Mouse (Mus musculus) MEL (cell line): ENCODE measurements at regions not wholly inside any gene's neighbourhood (a gene's known extent, or its start where the extent isn't known, plus 50 kb on each side); places are given as distances from the start of the nearest gene placed in this dataset.

ENCODE experiments used
- DNase-seq: peaks from one replicate; pipeline ENCODE4 v3.0.0; 2011; ENCODE audit warnings: low read depth, low spot score
- H3K27ac ChIP-seq: 2 replicates; pipeline ENCODE4 v1.5.1; 2012; ENCODE audit warnings: low read depth, mild to moderate bottlenecking, control low read depth, low read length, moderate library complexity; ENCODE audit not compliant: control insufficient read depth
- H3K27me3 ChIP-seq, 2 experiments: fragments of 150-350 bp in 1 of 2; sonication (generic) in 1 of 2; 2 replicates each; pipeline ENCODE4 v1.6.1; 2012; ENCODE audit warnings: low read length in 2 of 2, mild to moderate bottlenecking in 2 of 2, improper control_type of control experiment in 1 of 2, moderate library complexity in 1 of 2; ENCODE audit not compliant: insufficient read depth in 2 of 2, control insufficient read depth in 1 of 2
- H3K36me3 ChIP-seq, 2 experiments: 2 replicates each; pipeline ENCODE4 v1.6.1; 2012 to 2014; ENCODE audit warnings: low read length in 2 of 2, improper control_type of control experiment in 1 of 2, inconsistent platforms in 1 of 2, mild to moderate bottlenecking in 1 of 2; ENCODE audit not compliant: insufficient read depth in 2 of 2, control insufficient read depth in 1 of 2
- H3K4me1 ChIP-seq, 2 experiments: fragments of 150-350 bp in 1 of 2; sonication (generic) in 1 of 2; 2 replicates each; pipeline ENCODE4 v1.6.1; 2012; ENCODE audit warnings: low read length in 2 of 2, improper control_type of control experiment in 1 of 2, mild to moderate bottlenecking in 1 of 2; ENCODE audit not compliant: insufficient read depth in 2 of 2, control insufficient read depth in 1 of 2
- H3K4me3 ChIP-seq, 2 experiments: fragments of 150-350 bp in 1 of 2; sonication (generic) in 1 of 2; 2 replicates each; pipeline ENCODE4 v1.5.1; 2012; ENCODE audit warnings: low read depth in 2 of 2, low read length in 2 of 2, mild to moderate bottlenecking in 2 of 2, moderate library complexity in 2 of 2, control low read depth in 1 of 2, improper control_type of control experiment in 1 of 2; ENCODE audit not compliant: control insufficient read depth in 1 of 2, insufficient read depth in 1 of 2
- H3K79me2 ChIP-seq: 2 replicates; pipeline ENCODE4 v1.6.1; 2012; ENCODE audit warnings: mild to moderate bottlenecking, low read length, moderate library complexity; ENCODE audit not compliant: control insufficient read depth, poor library complexity, insufficient read depth
- H3K9ac ChIP-seq: 2 replicates; pipeline ENCODE4 v1.6.1; 2012; ENCODE audit warnings: low read depth, mild to moderate bottlenecking, control low read depth, low read length, moderate library complexity; ENCODE audit not compliant: control insufficient read depth, poor library complexity, severe bottlenecking
- H3K9me3 ChIP-seq: fragments of 150-350 bp; sonication (generic); replicated peaks from 2 replicates; pipeline ENCODE4 v1.6.1; 2012; ENCODE audit warnings: mild to moderate bottlenecking, low read length, improper control_type of control experiment, moderate library complexity; ENCODE audit not compliant: insufficient read depth
- BHLHE40 ChIP-seq: IDR thresholded peaks from 2 replicates; pipeline ENCODE4 v1.6.1; 2012; ENCODE audit warnings: low read depth, mild to moderate bottlenecking, inconsistent platforms, low read length, improper control_type of control experiment, borderline replicate concordance
- CHD1 ChIP-seq: IDR thresholded peaks from 2 replicates; pipeline ENCODE4 v1.6.1; 2012; ENCODE audit warnings: low read depth, mild to moderate bottlenecking, inconsistent platforms, low read length, improper control_type of control experiment
- CTCF ChIP-seq, 3 experiments: IDR thresholded peaks in 2 of 3; conservative IDR thresholded peaks in 1 of 3; 2 replicates each; pipeline ENCODE4 v1.5.1; 2011 to 2012; ENCODE audit warnings: low read length in 3 of 3, low read depth in 2 of 3, mild to moderate bottlenecking in 2 of 3, improper control_type of control experiment in 1 of 3, inconsistent platforms in 1 of 3, mixed read lengths in 1 of 3, moderate library complexity in 1 of 3; ENCODE audit not compliant: control insufficient read depth in 1 of 3, insufficient read depth in 1 of 3, poor library complexity in 1 of 3, severe bottlenecking in 1 of 3
- ELF1 ChIP-seq: IDR thresholded peaks from 2 replicates; pipeline ENCODE4 v1.6.1; 2014; ENCODE audit warnings: low read depth, mild to moderate bottlenecking, inconsistent platforms, low read length, improper control_type of control experiment, moderate library complexity
- EP300 ChIP-seq, 2 experiments: IDR thresholded peaks; 2 replicates each; pipeline ENCODE4 v1.6.1; 2011; ENCODE audit warnings: improper control_type of control experiment in 2 of 2, low read length in 2 of 2, low read depth in 1 of 2, mild to moderate bottlenecking in 1 of 2
- GABPA ChIP-seq: IDR thresholded peaks from 2 replicates; pipeline ENCODE4 v1.6.1; 2012; ENCODE audit warnings: low read depth, mild to moderate bottlenecking, inconsistent platforms, low read length, improper control_type of control experiment, moderate library complexity
- JUND ChIP-seq: IDR thresholded peaks from 2 replicates; pipeline ENCODE4 v1.6.1; 2011; ENCODE audit warnings: low read depth, mild to moderate bottlenecking, improper control_type of control experiment, low read length
- KAT2A ChIP-seq: conservative IDR thresholded peaks from 2 replicates; pipeline ENCODE4 v1.6.1; 2012; ENCODE audit warnings: low read depth, low read length, improper control_type of control experiment, inconsistent platforms
- MAFK ChIP-seq: IDR thresholded peaks from 2 replicates; pipeline ENCODE4 v1.6.1; 2011; ENCODE audit warnings: low read depth, mild to moderate bottlenecking, low read length, improper control_type of control experiment, borderline replicate concordance
- MAX ChIP-seq: IDR thresholded peaks from 2 replicates; pipeline ENCODE4 v1.6.1; 2011; ENCODE audit warnings: low read length, improper control_type of control experiment
- MAZ ChIP-seq: IDR thresholded peaks from 2 replicates; pipeline ENCODE4 v1.6.1; 2012; ENCODE audit warnings: low read depth, mild to moderate bottlenecking, inconsistent platforms, low read length, improper control_type of control experiment
- MXI1 ChIP-seq: IDR thresholded peaks from 2 replicates; pipeline ENCODE4 v1.6.1; 2011; ENCODE audit warnings: mild to moderate bottlenecking, low read depth, low read length, improper control_type of control experiment
- MYC ChIP-seq: IDR thresholded peaks from 2 replicates; pipeline ENCODE4 v1.6.1; 2011; ENCODE audit warnings: low read depth, mild to moderate bottlenecking, low read length, improper control_type of control experiment, moderate library complexity
- NRF1 ChIP-seq: IDR thresholded peaks from 2 replicates; pipeline ENCODE4 v1.6.1; 2014; ENCODE audit warnings: low read depth, mild to moderate bottlenecking, inconsistent platforms, low read length, improper control_type of control experiment, moderate library complexity; ENCODE audit not compliant: poor library complexity, insufficient read depth, severe bottlenecking
- POLR2A ChIP-seq, 2 experiments: IDR thresholded peaks; 2 replicates each; pipeline ENCODE4 v1.6.1; 2011 to 2012; ENCODE audit warnings: low read length in 2 of 2, mild to moderate bottlenecking in 2 of 2, control low read depth in 1 of 2, improper control_type of control experiment in 1 of 2, low read depth in 1 of 2, moderate library complexity in 1 of 2; ENCODE audit not compliant: control insufficient read depth in 1 of 2, insufficient read depth in 1 of 2, poor library complexity in 1 of 2
- POLR2AphosphoS2 ChIP-seq: IDR thresholded peaks from 2 replicates; pipeline ENCODE4 v1.6.1; 2011; ENCODE audit warnings: low read length, improper control_type of control experiment
- POLR2AphosphoS5 ChIP-seq: IDR thresholded peaks from 2 replicates; pipeline ENCODE4 v1.6.1; 2012; ENCODE audit warnings: low read depth, borderline replicate concordance, mild to moderate bottlenecking, inconsistent platforms, low read length, moderate library complexity, mixed read lengths
- RAD21 ChIP-seq: IDR thresholded peaks from 2 replicates; pipeline ENCODE4 v1.6.1; 2011; ENCODE audit warnings: mild to moderate bottlenecking, low read depth, low read length, improper control_type of control experiment
- RCOR1 ChIP-seq: IDR thresholded peaks from 2 replicates; pipeline ENCODE4 v1.6.1; 2012; ENCODE audit warnings: low read depth, mild to moderate bottlenecking, inconsistent platforms, low read length, improper control_type of control experiment
- SMC3 ChIP-seq: IDR thresholded peaks from 2 replicates; pipeline ENCODE4 v1.6.1; 2011; ENCODE audit warnings: low read depth, low read length, improper control_type of control experiment
- TCF12 ChIP-seq: IDR thresholded peaks from 2 replicates; pipeline ENCODE4 v1.6.1; 2014; ENCODE audit warnings: low read depth, mild to moderate bottlenecking, inconsistent platforms, low read length, improper control_type of control experiment, moderate library complexity
- UBTF ChIP-seq: IDR thresholded peaks from 2 replicates; pipeline ENCODE4 v1.6.1; 2012; ENCODE audit warnings: low read depth, mild to moderate bottlenecking, inconsistent platforms, low read length, improper control_type of control experiment, moderate library complexity, borderline replicate concordance; ENCODE audit not compliant: insufficient read depth
- USF2 ChIP-seq, 2 experiments: IDR thresholded peaks; 2 replicates each; pipeline ENCODE4 v1.6.1; 2011 to 2012; ENCODE audit warnings: improper control_type of control experiment in 2 of 2, low read length in 2 of 2, borderline replicate concordance in 1 of 2, inconsistent platforms in 1 of 2, low read depth in 1 of 2, mild to moderate bottlenecking in 1 of 2; ENCODE audit not compliant: insufficient read depth in 1 of 2
- ZC3H11A ChIP-seq: IDR thresholded peaks from 2 replicates; pipeline ENCODE4 v1.6.1; 2012; ENCODE audit warnings: low read depth, mild to moderate bottlenecking, inconsistent platforms, low read length, improper control_type of control experiment
- ZNF384 ChIP-seq: IDR thresholded peaks from 2 replicates; pipeline ENCODE4 v1.6.1; 2012; ENCODE audit warnings: low read depth, mild to moderate bottlenecking, inconsistent platforms, low read length, improper control_type of control experiment

DNA sequence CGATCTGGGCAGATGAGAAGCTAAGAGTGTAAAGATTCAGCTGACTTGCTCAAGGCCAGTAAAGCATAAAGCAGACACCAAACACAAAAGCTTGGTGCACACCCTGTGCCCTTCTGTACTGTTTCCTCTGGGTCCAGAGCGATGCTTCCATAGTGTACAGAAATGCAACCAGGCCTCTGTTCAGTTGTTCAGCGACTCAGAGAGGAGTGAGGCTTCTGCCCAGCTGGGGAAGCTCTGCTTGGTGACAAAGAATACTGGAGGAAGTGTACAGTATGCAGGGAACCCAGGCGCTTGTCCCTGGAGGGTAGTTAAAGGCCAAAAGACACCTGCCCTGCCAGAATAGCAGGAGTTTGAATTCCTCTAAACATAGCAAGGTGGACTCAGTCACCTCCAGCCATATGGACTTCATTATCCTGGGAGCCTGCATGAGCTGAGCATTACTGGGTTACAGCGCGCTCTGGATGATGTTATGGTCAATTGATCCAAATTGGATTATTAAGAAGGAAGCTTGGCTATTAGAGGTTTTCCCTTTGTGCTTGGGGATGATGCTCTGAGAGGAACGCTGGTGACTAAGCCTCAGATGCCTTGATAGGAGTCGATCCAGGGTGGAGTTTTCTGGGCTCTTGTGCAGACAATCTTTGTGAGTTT, 132.5 kb downstream of the Hs3st3b1 start:
- Histone ChIP-seq H3K9ac (no peak overlapping the region), H3K27ac (no peak overlapping the region), H3K36me3 (no peaks in the 10 kb centered on the region), H3K79me2 (no peaks in the 10 kb centered on the region), H3K4me1 (no peaks in the 10 kb centered on the region), H3K4me3 (no peak overlapping the region), H3K27me3 (no peaks in the 10 kb centered on the region), H3K9me3 (no peaks in the 10 kb centered on the region)
- no peak for DNase-seq
- TF ChIP-seq POLR2AphosphoS5 (no peak), JUND (no peak), CTCF (IDR thresholded peaks at IDR 0.05 in 2 of 3, conservative IDR thresholded peaks at IDR 0.05 in 1 of 3; ENCODE audit: control insufficient read depth in 1 of 3, insufficient read depth in 1 of 3, low read depth in 2 of 3, low read length in 3 of 3, poor library complexity in 1 of 3, severe bottlenecking in 1 of 3) (no peak), GABPA (no peak), SMC3 (no peak), UBTF (no peak), USF2 (IDR thresholded peaks at IDR 0.05; ENCODE audit: borderline replicate concordance in 1 of 2, insufficient read depth in 1 of 2, low read depth in 1 of 2, low read length in 2 of 2) (no peak), RAD21 (no peak), NRF1 (no peak), MXI1 (no peak), BHLHE40 (no peak), ZC3H11A (no peak), POLR2A (IDR thresholded peaks at IDR 0.05; ENCODE audit: control insufficient read depth in 1 of 2, insufficient read depth in 1 of 2, low read depth in 1 of 2, low read length in 2 of 2, poor library complexity in 1 of 2) (no peak), CHD1 (no peak), RCOR1 (no peak), MAFK (no peak), POLR2AphosphoS2 (no peak)

DNA sequence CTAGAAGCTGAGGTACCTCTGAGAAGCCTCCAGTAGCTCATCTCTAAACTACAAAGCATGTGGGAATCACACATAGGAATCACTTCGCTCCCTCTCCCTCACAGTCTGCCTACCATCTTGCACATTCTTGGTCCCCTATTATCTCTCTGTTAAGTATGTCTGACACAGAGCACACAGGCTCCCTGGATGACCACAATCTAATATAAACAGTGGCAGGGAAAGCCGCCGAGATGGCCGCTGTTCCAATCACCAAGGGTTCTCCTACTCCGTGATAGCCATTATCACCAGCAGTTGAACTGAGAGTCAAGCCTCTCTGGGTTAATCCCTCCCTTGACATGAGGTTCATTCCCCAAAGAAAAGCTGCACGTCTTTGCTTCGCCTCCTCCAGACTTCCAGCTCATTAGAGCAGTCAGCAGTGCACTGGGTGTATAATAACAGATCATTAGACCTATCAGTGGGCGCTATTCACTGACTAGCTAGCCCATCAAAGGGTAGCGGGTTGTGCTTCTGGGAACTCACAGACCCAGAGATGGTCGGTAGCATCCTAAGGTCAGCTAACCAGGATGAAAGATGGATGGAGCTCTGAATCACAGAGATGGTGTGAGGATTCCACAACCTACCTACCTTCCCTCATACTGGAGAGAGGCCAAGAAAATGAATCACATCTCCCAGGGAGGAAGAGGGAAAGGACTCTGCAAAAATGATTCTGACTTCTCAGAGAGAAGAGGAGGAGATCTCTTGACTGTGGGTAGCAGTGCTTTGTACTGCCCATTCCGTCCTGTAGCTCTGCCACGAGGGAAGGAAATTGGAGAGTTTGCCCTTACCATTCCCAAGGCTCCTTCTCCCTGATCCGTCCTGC, 130.9 kb downstream of the Hs3st3b1 start:
- Histone ChIP-seq H3K79me2 (no peaks in the 10 kb centered on the region), H3K36me3 (no peaks in the 10 kb centered on the region), H3K4me1 (no peaks in the 10 kb centered on the region), H3K4me3 (no peak overlapping the region), H3K27ac (no peak overlapping the region), H3K27me3 (no peaks in the 10 kb centered on the region), H3K9ac (no peak overlapping the region), H3K9me3 (no peaks in the 10 kb centered on the region)
- DNase-seq = no peak
- no peak for TF ChIP-seq SMC3
- no peak for TF ChIP-seq TCF12
- TF ChIP-seq ZC3H11A = no peak
- no peak for TF ChIP-seq KAT2A
- TF ChIP-seq MAZ = no peak
- TF ChIP-seq NRF1 = no peak
- no peak for TF ChIP-seq MYC
- TF ChIP-seq RAD21 = no peak
- TF ChIP-seq BHLHE40 = no peak
- no peak for TF ChIP-seq RCOR1
- no peak for TF ChIP-seq ZNF384
- TF ChIP-seq MXI1 = no peak
- no peak for TF ChIP-seq EP300 (IDR thresholded peaks at IDR 0.05; ENCODE audit: low read depth in 1 of 2, low read length in 2 of 2)
- TF ChIP-seq ELF1 = no peak
- no peak for TF ChIP-seq MAX
